Mouse (Mus musculus) heart, adult 2 months (tissue): ENCODE measurements around the gene Papss1. TPM values are rescaled to one million over a fixed set of nuclear protein-coding genes. Genes with fewer than 3 reads are reported as not detected.

ENCODE experiments used
- DNase-seq, 2 experiments: peaks; one replicate each; pipeline ENCODE4 v3.0.0; 2021
- H3K27ac ChIP-seq: fragments of 200-600 bp; 2 replicates; pipeline ENCODE4 v1.8.1; 2022
- H3K27me3 ChIP-seq: fragments of 200-500 bp; 2 replicates; pipeline ENCODE4 v1.6.1; 2012; ENCODE audit warnings: mild to moderate bottlenecking, low read length, inconsistent platforms, mixed read lengths; ENCODE audit not compliant: control insufficient read depth, insufficient read depth
- H3K36me3 ChIP-seq: fragments of 200-500 bp; 2 replicates; pipeline ENCODE4 v1.6.1; 2012; ENCODE audit warnings: low read length, inconsistent platforms; ENCODE audit not compliant: control insufficient read depth, insufficient read depth
- H3K4me1 ChIP-seq: fragments of 200-500 bp; 2 replicates; pipeline ENCODE4 v1.6.1; 2011; ENCODE audit warnings: low read length; ENCODE audit not compliant: control insufficient read depth, insufficient read depth
- H3K4me3 ChIP-seq: fragments of 200-600 bp; 2 replicates; pipeline ENCODE4 v1.8.1; 2022
- H3K79me2 ChIP-seq: fragments of 200-500 bp; replicated peaks from 2 replicates; pipeline ENCODE4 v1.6.1; 2012; ENCODE audit warnings: mild to moderate bottlenecking, inconsistent platforms, low read length, moderate library complexity, mixed read lengths; ENCODE audit not compliant: control insufficient read depth, insufficient read depth
- H3K9ac ChIP-seq: fragments of 200-500 bp; 2 replicates; pipeline ENCODE4 v1.6.1; 2012; ENCODE audit warnings: low read depth, mild to moderate bottlenecking, control low read depth, inconsistent platforms, low read length, mixed read lengths
- CTCF ChIP-seq: fragments of 200-600 bp; IDR thresholded peaks from 2 replicates; pipeline ENCODE4 v1.8.1; 2022; ENCODE audit warnings: antibody characterized with exemption, mild to moderate bottlenecking, moderate library complexity
- EP300 ChIP-seq: fragments of 200-500 bp; IDR thresholded peaks from 2 replicates; pipeline ENCODE4 v1.6.1; 2011; ENCODE audit warnings: low read depth, low read length, control low read depth; ENCODE audit not compliant: insufficient read depth
- POLR2A ChIP-seq: fragments of 200-500 bp; IDR thresholded peaks from 2 replicates; pipeline ENCODE4 v1.6.1; 2011; ENCODE audit warnings: mild to moderate bottlenecking, low read depth, low read length, control low read depth; ENCODE audit not compliant: insufficient read depth
- WGBS: fragments of 180-500 bp; shearing (Covaris S2); methylation state at CpG from one replicate; pipeline ENCODE4 v1.1.7; 2018; 5-methylcytosine and 5-hydroxymethylcytosine counted together
- intact Hi-C: fragments of 180-260 bp; cut with DNase I; formaldehyde crosslinking; loops from one replicate; pipeline ENCODE4 v1.15.1; 2025
- polyA plus RNA-seq: library from polyadenylated mRNA; depleted of rRNA; stranded (reverse); fragments of >200 nt; gene quantifications from 2 replicates; pipeline ENCODE4 v1.2.3, GENCODE M21; 2012
- total RNA-seq, 2 experiments: library from RNA; stranded (reverse); gene quantifications; 2 replicates each; pipeline ENCODE4 v1.2.3; 2021

Papss1 gene
- total and polyA plus RNA-seq, 3 experiments = 8.0 to 10.0 (median 8.5) TPM

DNA sequence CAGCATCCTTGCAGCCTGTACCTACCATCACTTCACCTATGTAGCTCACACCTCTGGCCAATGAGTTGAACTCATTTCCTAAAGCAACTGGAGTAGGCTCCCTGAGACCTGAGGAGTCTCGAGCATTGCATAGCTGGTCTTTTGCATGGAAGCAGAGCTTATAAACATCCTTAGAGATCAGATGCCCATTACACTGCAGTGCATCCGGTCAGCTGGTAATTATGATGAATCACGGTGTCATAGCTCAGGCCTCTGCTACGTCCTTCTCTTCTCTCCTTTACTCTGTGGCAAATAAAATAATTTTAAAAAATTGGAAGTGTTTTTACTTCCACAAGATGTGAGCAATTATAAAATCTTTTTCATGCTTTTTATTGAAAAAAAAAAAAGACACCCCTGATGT, 96.1 kb downstream of the Papss1 start:
- intact Hi-C loops = no loop called here
- Histone ChIP-seq H3K79me2 (no peaks in the 10 kb centered on the region), H3K36me3 (no peaks in the 10 kb centered on the region), H3K27ac (no peak overlapping the region), H3K27me3 (no peaks in the 10 kb centered on the region), H3K4me1 (no peaks in the 10 kb centered on the region), H3K9ac (no peak overlapping the region), H3K4me3 (no peak overlapping the region)
- no peak for TF ChIP-seq POLR2A
- TF ChIP-seq CTCF = no peak
- TF ChIP-seq EP300 = no peak
- WGBS = 83% methylated on average over 4 of the region's 4 CpGs
- no peak for DNase-seq

DNA sequence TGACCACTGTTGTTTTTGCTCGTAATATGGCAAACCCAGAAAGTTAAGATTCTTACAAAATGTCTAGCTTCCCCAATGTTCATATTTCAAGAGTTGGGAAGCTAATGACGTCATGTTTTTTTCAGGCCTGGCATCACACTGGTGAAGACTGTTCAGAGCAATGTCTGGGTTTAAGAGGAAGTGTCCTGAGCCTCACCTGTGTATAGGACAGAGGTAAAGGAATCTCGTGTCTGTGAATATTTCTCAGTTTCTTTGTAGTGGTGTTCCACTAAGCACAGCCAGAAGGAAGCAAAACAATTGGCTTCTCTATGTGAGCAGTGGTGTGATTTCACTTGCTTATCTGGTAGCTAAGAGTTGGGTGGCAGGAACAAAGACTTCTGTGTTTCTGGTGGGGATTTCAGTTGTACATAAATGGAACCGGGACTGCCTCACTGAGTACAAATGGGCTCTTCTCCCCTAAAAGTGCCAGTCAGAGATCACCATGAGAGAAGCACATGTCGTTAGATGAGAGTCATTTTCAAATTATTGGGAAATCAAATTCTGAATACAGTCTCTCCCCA, 98.1 kb downstream of the Papss1 start:
- intact Hi-C loops = no loop called here
- H3K79me2 ChIP-seq = no peaks in the 10 kb centered on the region
- H3K27me3 ChIP-seq = no peaks in the 10 kb centered on the region
- 69% methylated on average over 5 of the region's 5 CpGs for WGBS
- no peak overlapping the region for H3K27ac ChIP-seq
- no peak for TF ChIP-seq POLR2A
- TF ChIP-seq CTCF = no peak
- no peak for TF ChIP-seq EP300
- H3K36me3 ChIP-seq = no peaks in the 10 kb centered on the region
- no peak overlapping the region for H3K4me3 ChIP-seq
- DNase-seq = no peak
- no peak overlapping the region for H3K9ac ChIP-seq
- H3K4me1 ChIP-seq = no peaks in the 10 kb centered on the region

DNA sequence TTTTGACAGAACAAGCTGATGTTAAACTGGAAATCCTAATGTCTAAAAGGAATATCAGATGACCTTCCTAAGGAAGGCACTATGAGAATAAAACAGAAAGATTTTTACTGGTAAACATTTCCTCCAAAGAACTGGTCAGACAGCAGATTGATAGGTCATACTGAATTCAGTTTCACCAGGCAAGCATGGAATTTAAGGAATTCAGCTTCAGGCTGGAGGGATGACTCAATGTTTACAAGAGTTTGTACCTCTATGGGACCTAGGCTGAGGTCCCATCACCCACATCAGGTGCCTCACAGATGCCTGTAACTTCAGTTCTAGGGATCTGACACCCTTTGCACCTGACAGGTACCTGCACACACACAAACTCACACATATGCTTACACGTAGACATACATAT, 105.3 kb downstream of the Papss1 start:
- Histone ChIP-seq H3K9ac (no peak overlapping the region), H3K4me1 (no peaks in the 10 kb centered on the region), H3K36me3 (no peaks in the 10 kb centered on the region), H3K27me3 (no peaks in the 10 kb centered on the region), H3K4me3 (no peak overlapping the region), H3K27ac (no peak overlapping the region), H3K79me2 (no peaks in the 10 kb centered on the region)
- no peak for DNase-seq
- 81% methylated on average over 1 of the region's 1 CpGs for WGBS
- intact Hi-C loops = no loop called here
- TF ChIP-seq CTCF (no peak), POLR2A (no peak), EP300 (no peak)

DNA sequence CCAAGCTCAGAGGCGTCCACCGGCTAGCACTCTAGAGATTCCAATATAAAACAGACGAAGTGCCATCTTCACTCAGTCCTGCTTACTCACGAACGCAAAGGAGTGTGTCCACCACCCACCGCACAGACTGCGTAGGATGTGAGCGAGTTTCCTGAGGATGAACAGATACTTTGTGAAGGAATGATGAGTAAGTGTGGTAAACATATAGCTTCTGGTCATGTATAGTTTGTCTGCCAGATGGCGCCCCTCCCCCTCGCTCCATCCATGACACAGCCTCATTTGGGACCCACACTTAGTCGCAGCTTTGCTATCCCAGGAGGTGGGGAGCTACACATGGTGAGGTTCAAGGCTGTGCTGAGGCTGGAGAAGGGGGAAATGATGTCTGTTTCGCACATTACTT, 121.5 kb downstream of the Papss1 start:
- Histone ChIP-seq H3K27me3 (no peaks in the 10 kb centered on the region), H3K9ac (no peak overlapping the region), H3K79me2 (no peaks in the 10 kb centered on the region), H3K4me1 (no peaks in the 10 kb centered on the region), H3K36me3 (no peaks in the 10 kb centered on the region), H3K27ac (no peak overlapping the region), H3K4me3 (no peak overlapping the region)
- DNase-seq = no peak
- TF ChIP-seq EP300 (no peak), CTCF (no peak), POLR2A (no peak)
- WGBS = 82% methylated on average over 12 of the region's 12 CpGs
- intact Hi-C loops = no loop called here

DNA sequence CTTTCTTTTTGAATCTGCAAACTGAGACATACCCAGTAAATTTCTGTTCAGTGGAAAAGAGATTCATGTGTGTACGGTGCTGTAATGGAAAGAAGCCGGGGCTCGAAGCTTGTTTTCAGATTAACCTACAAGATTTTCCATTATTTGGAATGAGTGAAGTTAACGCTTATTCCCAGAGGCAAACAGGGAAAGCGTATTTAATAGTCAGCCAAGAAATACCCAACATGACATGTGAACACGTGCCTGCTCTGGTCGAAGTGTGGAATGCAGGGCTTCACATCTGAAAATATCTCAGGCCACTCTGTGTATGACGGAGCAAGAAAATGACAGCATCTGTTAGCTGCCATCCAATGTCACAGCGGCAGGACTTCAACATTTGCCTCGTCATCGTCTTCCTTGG, 125.4 kb downstream of the Papss1 start:
- TF ChIP-seq POLR2A = no peak
- no peak for TF ChIP-seq EP300
- TF ChIP-seq CTCF = no peak
- H3K27ac ChIP-seq = no peak overlapping the region
- H3K9ac ChIP-seq = no peak overlapping the region
- 68% methylated on average over 11 of the region's 11 CpGs for WGBS
- intact Hi-C loops = no loop called here
- no peak for DNase-seq
- no peak overlapping the region for H3K4me3 ChIP-seq
- no peaks in the 10 kb centered on the region for H3K4me1 ChIP-seq
- no peaks in the 10 kb centered on the region for H3K79me2 ChIP-seq
- H3K27me3 ChIP-seq = no peaks in the 10 kb centered on the region
- H3K36me3 ChIP-seq = no peaks in the 10 kb centered on the region

DNA sequence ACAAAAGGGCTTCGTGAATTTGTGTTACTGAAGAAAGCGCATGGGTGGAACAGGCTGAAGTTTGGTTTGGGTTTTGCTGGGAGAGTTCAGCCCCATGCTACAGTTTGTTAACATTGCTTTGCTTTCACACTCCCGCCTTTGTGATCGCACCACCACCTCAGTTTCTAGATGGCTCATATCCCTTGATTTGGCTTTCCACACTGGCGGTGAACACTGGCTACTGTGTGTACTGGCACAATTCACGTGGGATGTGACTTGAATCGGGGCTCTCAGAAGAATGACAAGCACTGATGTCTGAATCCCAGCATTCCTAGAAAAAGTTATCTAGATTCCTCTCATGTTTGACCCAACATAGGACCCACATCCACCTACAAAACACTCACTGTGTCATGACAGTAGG, 126.0 kb downstream of the Papss1 start:
- Histone ChIP-seq H3K4me3 (no peak overlapping the region), H3K9ac (no peak overlapping the region), H3K4me1 (no peaks in the 10 kb centered on the region), H3K79me2 (no peaks in the 10 kb centered on the region), H3K36me3 (no peaks in the 10 kb centered on the region), H3K27me3 (no peaks in the 10 kb centered on the region), H3K27ac (no peak overlapping the region)
- intact Hi-C loops = no loop called here
- DNase-seq = no peak
- TF ChIP-seq POLR2A (no peak), EP300 (no peak), CTCF (no peak)
- WGBS = 90% methylated on average over 7 of the region's 7 CpGs
